Mouse (Mus musculus) megakaryocyte-erythroid progenitor cell, adult 5-6 weeks (primary cell): ENCODE results near the gene Mrvi1. TPM values are rescaled to one million over a fixed set of nuclear protein-coding genes. Genes with fewer than 3 reads are reported as not detected.
A peak's percentile ranks its signal among the peaks of the same experiment; 100 is the strongest.

Experiments used
- ATAC-seq: replicated peaks from 2 replicates; pipeline ENCODE4 v1.8.0; 2016; ENCODE audit warnings: mild to moderate bottlenecking, inconsistent platforms; ENCODE audit not compliant: severe bottlenecking, poor library complexity, low FRiP score, low TSS enrichment
- total RNA-seq, 2 experiments: library from RNA; stranded (forward) in 1 of 2; stranded (reverse) in 1 of 2; fragments of 200-1000, 215-1000 nt in 1 of 2; fragments of >200 nt in 1 of 2; fragmentation: Nextera tagmentation in 1 of 2; gene quantifications; 2 replicates each; pipeline ENCODE4 v1.2.3; 2014 to 2017

Gene Mrvi1
- total RNA-seq, 2 experiments from 2014 or later: 0.98 TPM; not detected in 1

DNA sequence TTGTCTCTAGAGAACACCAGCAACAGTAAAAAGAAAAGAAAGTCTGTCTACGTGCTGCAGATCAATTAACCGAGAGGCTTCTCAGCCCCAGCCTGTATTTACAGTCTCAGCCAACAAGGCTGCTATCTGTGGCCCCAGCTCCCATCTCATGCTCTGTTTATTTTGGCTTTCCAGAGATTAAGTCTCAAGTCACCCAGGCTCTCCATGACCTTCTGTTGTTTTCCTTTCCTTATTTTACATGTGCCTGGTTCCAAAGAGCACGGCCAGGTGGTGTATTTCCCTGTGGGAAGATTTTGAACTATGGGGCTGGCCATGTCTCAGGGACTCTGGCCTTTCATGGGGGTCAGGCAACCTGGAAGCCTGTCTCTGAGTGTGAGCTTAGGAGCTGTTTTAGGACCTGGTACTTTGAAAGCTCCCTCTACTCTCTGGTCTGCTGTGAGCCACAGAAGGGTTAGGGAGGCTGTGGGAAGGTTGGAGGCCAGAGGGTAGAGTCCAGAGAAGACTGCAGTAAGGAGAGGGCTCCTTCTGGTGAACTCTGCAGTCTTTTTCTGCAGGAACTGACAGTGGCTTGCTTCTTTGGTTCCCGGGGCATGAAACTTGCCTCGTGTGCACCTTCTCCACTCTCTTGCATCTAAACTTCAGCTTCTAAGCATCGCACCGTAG, 130.6 kb downstream of the Mrvi1 start:
- 0 out of 2 replicates have a peak, but pooled peaks have one; percentile 33 for ATAC-seq

GRCm38 (mm10) chr7:110848371-110848770, 133.9 kb downstream of the Mrvi1 start:
- no peak for ATAC-seq

GRCm38 (mm10) chr7:110847321-110847720, 134.9 kb downstream of the Mrvi1 start:
- ATAC-seq: no peak

GRCm38 (mm10) chr7:110843916-110844874, 138.1 kb downstream of the Mrvi1 start, which contains the start of gene Rnf141:
Rnf141 (minus strand) TSS chr7:110844457.
- ATAC-seq: peak; percentile 95

- ATAC-seq: no peak
Measured at GRCm38 (mm10) chr7:110840332-110840731, 141.9 kb downstream of the Mrvi1 start.

- ATAC-seq: no peak
Measured at GRCm38 (mm10) chr7:110834522-110834921, 147.7 kb downstream of the Mrvi1 start.

GRCm38 (mm10) chr7:110834018-110834417, 148.2 kb downstream of the Mrvi1 start:
- ATAC-seq: no peak

DNA sequence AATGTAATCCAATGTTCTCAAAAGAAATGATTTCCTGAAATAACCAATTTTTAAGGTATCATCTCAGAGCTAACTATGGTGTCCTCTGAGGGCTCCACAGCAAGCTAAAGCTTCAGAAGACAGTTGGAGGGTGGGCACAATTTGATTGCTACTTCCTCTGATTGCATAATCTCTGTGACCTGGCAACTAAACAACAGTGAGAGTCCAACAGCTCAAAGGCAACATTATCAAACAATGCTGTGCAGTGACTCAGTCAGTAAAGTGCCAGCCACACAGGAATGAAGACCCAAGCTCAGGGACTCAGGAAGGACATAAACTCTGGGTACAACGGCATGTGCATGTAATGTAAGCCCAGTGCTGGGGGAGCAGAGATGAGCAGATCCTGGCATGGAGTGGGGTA, 149.2 kb downstream of the Mrvi1 start:
- ATAC-seq: peak; percentile 37; the same call in 1 of the 2 replicates

- peak; percentile 11; the same call in 1 of the 2 replicates for ATAC-seq
Measured at GRCm38 (mm10) chr7:110823995-110824953, 158.0 kb downstream of the Mrvi1 start.

- peak; percentile 84 for ATAC-seq
Measured at GRCm38 (mm10) chr7:110823593-110823992, 158.7 kb downstream of the Mrvi1 start.

DNA sequence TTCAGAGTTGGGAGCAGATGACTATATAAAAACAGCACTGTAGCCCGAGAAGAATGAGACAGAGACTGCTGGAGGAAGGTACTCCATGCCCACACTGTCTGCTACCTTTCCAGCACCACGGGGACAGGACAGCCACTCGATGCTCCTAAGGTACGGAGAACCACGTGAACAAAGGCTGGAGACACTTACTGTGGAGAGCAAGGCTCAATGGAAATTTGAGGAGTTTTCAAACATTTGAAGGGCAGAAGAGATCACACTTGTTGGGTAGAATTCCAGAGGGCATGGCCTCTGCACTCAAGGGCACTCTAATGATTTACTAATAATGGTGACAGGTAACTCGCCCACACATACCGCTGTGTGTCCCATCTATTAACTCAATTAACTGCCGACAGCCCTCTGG, 159.2 kb downstream of the Mrvi1 start:
- ATAC-seq: no peak

- no peak for ATAC-seq
Measured at GRCm38 (mm10) chr7:110822055-110822454, 160.2 kb downstream of the Mrvi1 start.

DNA sequence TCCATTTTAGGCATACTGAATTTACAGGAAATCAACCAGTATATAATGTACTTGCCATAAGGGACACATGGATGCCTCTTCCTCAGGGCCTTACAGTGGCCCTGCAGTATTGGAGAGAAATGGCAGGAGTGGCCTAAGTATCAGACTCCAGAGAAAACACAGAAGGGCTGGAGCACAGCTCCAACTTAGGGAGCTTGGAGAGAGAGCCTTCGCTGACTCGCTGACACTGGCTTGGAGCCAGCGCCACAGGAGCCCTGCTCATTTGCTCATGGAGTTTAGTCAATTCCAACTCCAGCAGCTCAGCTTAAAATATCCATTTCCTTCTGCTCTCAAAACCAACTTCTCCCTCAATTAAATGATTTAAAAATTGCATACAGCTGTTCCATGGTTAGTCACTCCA, 160.6 kb downstream of the Mrvi1 start:
- ATAC-seq: no peak

GRCm38 (mm10) chr7:110821068-110821467, 161.2 kb downstream of the Mrvi1 start:
- ATAC-seq: no peak

GRCm38 (mm10) chr7:110818787-110819350, 163.4 kb downstream of the Mrvi1 start:
- peak; percentile 71 for ATAC-seq
